Mouse (Mus musculus): ENCODE data around the gene Ctsq. TPM values are rescaled to one million over a fixed set of nuclear protein-coding genes. Genes with fewer than 3 reads are reported as not detected.

Gene Ctsq
- polyA plus RNA-seq (2012; rRNA removed): not detected in 2 replicates

GRCm38 (mm10) chr13:61040531-61040930 lies at the start of gene Ctsq:
TSS of gene Ctsq (minus strand) at chr13:61040631.

DNA sequence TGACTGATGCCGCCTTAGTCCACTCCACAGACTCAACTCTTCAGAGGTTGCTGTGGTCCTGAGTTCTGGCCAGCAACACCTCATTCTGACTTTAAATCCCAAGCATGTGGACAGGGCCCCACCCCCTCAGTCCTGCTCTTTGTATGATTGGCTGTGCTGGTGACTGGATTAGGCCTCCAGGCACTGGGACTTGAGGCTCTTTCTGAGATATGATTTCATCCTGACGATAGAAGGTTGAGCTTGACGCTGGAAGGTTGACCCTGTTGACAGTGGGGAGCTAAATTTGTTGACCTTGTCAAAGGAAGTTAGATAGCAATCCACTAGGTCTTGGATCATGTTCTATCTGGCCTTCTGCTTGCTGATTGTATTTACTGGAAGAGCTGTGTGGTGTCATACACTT lies 34.6 kb downstream of the Ctsq start, which contains the start of gene Ctsj:
TSS of gene Ctsj (minus strand) at position 101 of the 400 bp plus-strand sequence.

Other genes with a start within 250 kb of the Ctsq start
- not detected in 2 replicates for gene Ctsll3, start 237.8 kb downstream of the Ctsq start, polyA plus RNA-seq (2012; rRNA removed)
- 0.05 TPM in 2 replicates for gene 4930486L24Rik, start 176.2 kb downstream of the Ctsq start, polyA plus RNA-seq (2012; rRNA removed)
- 0.11 and 0.18 TPM in 2 replicates for gene Gm49392, start 143.7 kb downstream of the Ctsq start, polyA plus RNA-seq (2012; rRNA removed)
- 1.7 and 2.5 TPM in 2 replicates for gene Ctla2b, start 143.2 kb downstream of the Ctsq start, polyA plus RNA-seq (2012; rRNA removed)
- not detected in 2 replicates for gene Tpbpb, start 135.8 kb downstream of the Ctsq start, polyA plus RNA-seq (2012; rRNA removed)
- not detected in 2 replicates for gene Gm49393, start 105.0 kb downstream of the Ctsq start, polyA plus RNA-seq (2012; rRNA removed)
- 2.3 and 2.8 TPM in 2 replicates for gene Gm49391, start 104.1 kb downstream of the Ctsq start, polyA plus RNA-seq (2012; rRNA removed)
- gene Ctla2a, start 104.0 kb downstream of the Ctsq start, polyA plus RNA-seq (2012; rRNA removed): 9.1 and 11.9 TPM in 2 replicates
- 0.06 TPM in 1 of 2 replicates, not detected in the other for gene Tpbpa, start 98.6 kb downstream of the Ctsq start, polyA plus RNA-seq (2012; rRNA removed)
- gene Ctsj, start 34.7 kb downstream of the Ctsq start, polyA plus RNA-seq (2012; rRNA removed): not detected in 2 replicates
- gene Ctsr, start 123.6 kb upstream of the Ctsq start, polyA plus RNA-seq (2012; rRNA removed): not detected in 2 replicates
- not detected in 2 replicates for gene Cts6, start 162.8 kb upstream of the Ctsq start, polyA plus RNA-seq (2012; rRNA removed)
- not detected in 2 replicates for gene Cts8, start 214.7 kb upstream of the Ctsq start, polyA plus RNA-seq (2012; rRNA removed)
- gene Gm49398, start 248.2 kb upstream of the Ctsq start, polyA plus RNA-seq (2012; rRNA removed): not detected in 2 replicates